Mouse (Mus musculus) myocyte (in vitro differentiated cells): Measurements from ENCODE around the gene Nedd9.

ENCODE experiments used
- E2F4 ChIP-seq: IDR thresholded peaks from one replicate; pipeline ENCODE4 v1.6.1; 2011; ENCODE audit warnings: mild to moderate bottlenecking, control low read depth, moderate library complexity; ENCODE audit not compliant: insufficient read depth
- MAX ChIP-seq: IDR thresholded peaks from one replicate; pipeline ENCODE4 v1.6.1; 2011; ENCODE audit warnings: low read depth, mild to moderate bottlenecking, control low read depth
- POLR2A ChIP-seq: IDR thresholded peaks from one replicate; pipeline ENCODE4 v1.6.1; 2011; ENCODE audit warnings: low read depth, mild to moderate bottlenecking, control low read depth, moderate library complexity; ENCODE audit not compliant: insufficient read length
- SRF ChIP-seq: IDR thresholded peaks from one replicate; pipeline ENCODE4 v1.6.1; 2011; ENCODE audit warnings: low read depth; ENCODE audit not compliant: control insufficient read depth, insufficient read length
- TCF12 ChIP-seq: IDR thresholded peaks from one replicate; pipeline ENCODE4 v1.6.1; 2011; ENCODE audit warnings: mild to moderate bottlenecking, control low read depth; ENCODE audit not compliant: poor library complexity, insufficient read depth, severe bottlenecking
- TCF3 ChIP-seq: IDR thresholded peaks from one replicate; pipeline ENCODE4 v1.6.1; 2011; ENCODE audit warnings: low read depth, control low read depth; ENCODE audit not compliant: insufficient read length

DNA sequence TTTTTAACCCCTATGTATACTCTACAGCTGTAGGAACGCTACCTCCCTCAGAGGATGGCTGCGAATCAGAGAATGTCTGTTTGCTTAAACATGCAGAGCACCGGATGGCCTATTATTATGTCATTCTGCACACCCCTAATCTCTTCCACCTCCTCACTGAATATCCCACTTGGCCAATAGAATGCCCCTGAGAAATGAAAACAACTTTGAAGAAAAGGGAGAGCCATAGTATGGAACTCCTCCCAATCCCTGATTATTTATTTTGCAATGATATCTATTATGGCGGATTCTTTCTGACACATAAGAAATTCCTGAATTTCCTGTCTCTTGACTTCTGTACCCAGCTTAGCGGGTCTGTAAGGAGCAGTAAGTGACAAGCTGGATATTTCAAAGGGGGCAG, 12.8 kb downstream of the Nedd9 start:
- TF ChIP-seq POLR2A = no peak
- TF ChIP-seq SRF = no peak
- TF ChIP-seq E2F4 = no peak
- no peak for TF ChIP-seq MAX
- TF ChIP-seq TCF3 = no peak
- TF ChIP-seq TCF12 = no peak
